Mouse (Mus musculus): ENCODE measurements around the gene Nle1.
A peak's percentile ranks its signal among the peaks of the same experiment; 100 is the strongest.

The Nle1 gene

GRCm38 (mm10) chr11:82910679-82911389 is 2.6 kb upstream of the Nle1 start:
- no peak for DNase-seq

GRCm38 (mm10) chr11:82910250-82910649 is 2.0 kb upstream of the Nle1 start, which contains the start of gene Unc45b:
Unc45b (plus strand) TSS chr11:82910550.
- no peak for DNase-seq

- DNase-seq = no peak
Observed at GRCm38 (mm10) chr11:82908608-82908989, 388 bp upstream of the Nle1 start.

- no peak for DNase-seq
Observed at GRCm38 (mm10) chr11:82905816-82906215, 2.4 kb downstream of the Nle1 start.

- no peak for DNase-seq
Observed at GRCm38 (mm10) chr11:82904952-82905351, 3.3 kb downstream of the Nle1 start.

- no peak for DNase-seq
Observed at GRCm38 (mm10) chr11:82901606-82902310, 6.5 kb downstream of the Nle1 start.

GRCm38 (mm10) chr11:82899720-82900119 is 8.5 kb downstream of the Nle1 start:
- no peak for DNase-seq

- DNase-seq = no peak
Observed at GRCm38 (mm10) chr11:82897478-82897877, 10.7 kb downstream of the Nle1 start.

GRCm38 (mm10) chr11:82891936-82892335 is 16.3 kb downstream of the Nle1 start, which contains the start of gene Fndc8:
Fndc8 (plus strand) TSS chr11:82892124.
- no peak for DNase-seq

GRCm38 (mm10) chr11:82890342-82890762 is 17.9 kb downstream of the Nle1 start, which contains the start of gene Rad51d:
Rad51d (minus strand) TSS chr11:82890614.
- peak; percentile 96 for DNase-seq

GRCm38 (mm10) chr11:82889524-82890341 is 18.5 kb downstream of the Nle1 start:
- no peak for DNase-seq

- DNase-seq = peak; percentile 57
Observed at GRCm38 (mm10) chr11:82888491-82888946, 19.7 kb downstream of the Nle1 start.

GRCm38 (mm10) chr11:82886559-82886958 is 21.7 kb downstream of the Nle1 start:
- no peak for DNase-seq

GRCm38 (mm10) chr11:82883180-82883579 is 25.0 kb downstream of the Nle1 start:
- DNase-seq = no peak

- DNase-seq = no peak
Observed at GRCm38 (mm10) chr11:82877726-82878344, 30.4 kb downstream of the Nle1 start.

GRCm38 (mm10) chr11:82875631-82876030 is 32.6 kb downstream of the Nle1 start:
- DNase-seq = no peak

- DNase-seq = no peak
Observed at GRCm38 (mm10) chr11:82874924-82875323, 33.3 kb downstream of the Nle1 start.

GRCm38 (mm10) chr11:82871031-82871446 is 37.2 kb downstream of the Nle1 start, which contains the start of gene Rffl:
Rffl (minus strand) TSS chr11:82871210.
- DNase-seq = peak; percentile 96

- peak; percentile 81 for DNase-seq
Observed at GRCm38 (mm10) chr11:82870173-82871030, 37.8 kb downstream of the Nle1 start.

GRCm38 (mm10) chr11:82869506-82870172 is 38.6 kb downstream of the Nle1 start:
- no peak for DNase-seq

- no peak for DNase-seq
Observed at GRCm38 (mm10) chr11:82867956-82868355, 40.3 kb downstream of the Nle1 start.

Measured in kidney, adult 18-20 months (tissue).